Mouse (Mus musculus): Measurements from ENCODE around the gene Gm17622. TPM values are rescaled to one million over a fixed set of nuclear protein-coding genes. Genes with fewer than 3 reads are reported as not detected.

Gm17622 gene
- polyA plus RNA-seq, 1 experiment from 2014 or later = not detected

DNA sequence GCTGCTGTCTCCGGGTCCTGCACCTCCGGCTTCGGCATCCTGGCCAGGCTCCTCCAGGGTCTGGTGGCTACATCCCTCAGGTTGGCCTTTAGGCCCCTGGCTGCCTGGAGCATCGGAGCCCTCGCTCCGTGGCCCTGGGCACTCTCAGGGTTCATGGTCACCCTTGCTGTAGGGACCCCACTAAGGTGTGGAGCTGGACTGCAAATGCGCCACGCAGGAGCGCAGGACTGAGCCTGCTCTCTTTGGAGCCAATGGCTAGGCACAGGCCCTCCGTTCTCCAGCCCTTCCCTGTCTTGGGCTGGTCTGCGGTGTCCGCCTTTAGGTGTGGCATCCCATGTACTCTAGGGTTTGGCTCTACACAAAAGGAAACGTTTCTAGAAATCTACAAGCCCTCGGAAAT lies 19.6 kb upstream of the Gm17622 start, which contains the start of gene Ankdd1b:
Gene Ankdd1b (minus strand): TSS at position 242 of the 400 bp plus-strand sequence.
- no peak within 1 kb of the TSS for H3K4me3 ChIP-seq
- no peaks in the 10 kb centered on the region for H3K9me3 ChIP-seq
- DNase-seq (ENCODE audit: low spot score) = no peak
- no peaks in the 10 kb centered on the region for H3K36me3 ChIP-seq (replicated peaks)
- no peak within 1 kb of the TSS for H3K27ac ChIP-seq (replicated peaks)
- no peaks in the 10 kb centered on the region for H3K27me3 ChIP-seq (replicated peaks; ENCODE audit: low read depth, poor library complexity, severe bottlenecking)
- no peaks in the 10 kb centered on the region for H3K4me1 ChIP-seq
- 91% methylated on average over 14 of the region's 14 CpGs for WGBS

DNA sequence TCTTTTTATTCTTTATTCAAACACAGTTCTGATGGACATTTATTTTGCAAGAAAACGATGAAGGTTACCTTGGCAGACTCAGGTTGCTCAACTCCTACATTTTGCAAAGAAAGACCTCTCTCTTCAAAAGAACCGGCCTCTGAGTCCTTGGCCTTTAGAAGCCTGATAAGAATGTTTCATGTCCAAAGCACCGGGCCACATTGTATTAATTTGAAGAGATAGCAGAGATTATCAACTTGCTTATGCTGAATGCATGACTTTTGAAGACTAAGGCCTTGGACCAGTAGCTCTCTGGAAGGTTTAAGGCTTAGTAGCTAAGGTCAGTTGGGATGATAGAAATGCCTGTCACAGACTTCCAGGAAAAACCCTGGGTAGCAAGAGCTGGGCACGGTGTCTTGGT lies 13.3 kb upstream of the Gm17622 start:
- H3K9me3 ChIP-seq = no peaks in the 10 kb centered on the region
- 87% methylated on average over 4 of the region's 4 CpGs for WGBS
- H3K4me3 ChIP-seq = no peak overlapping the region
- no peak overlapping the region for H3K27ac ChIP-seq (replicated peaks)
- H3K27me3 ChIP-seq (replicated peaks; ENCODE audit: low read depth, poor library complexity, severe bottlenecking) = no peaks in the 10 kb centered on the region
- DNase-seq (ENCODE audit: low spot score) = no peak
- 0 out of 2 replicates have a peak, but pooled peaks cover 4% of the 10 kb centered on the region for H3K36me3 ChIP-seq (replicated peaks)
- H3K4me1 ChIP-seq = no peaks in the 10 kb centered on the region

DNA sequence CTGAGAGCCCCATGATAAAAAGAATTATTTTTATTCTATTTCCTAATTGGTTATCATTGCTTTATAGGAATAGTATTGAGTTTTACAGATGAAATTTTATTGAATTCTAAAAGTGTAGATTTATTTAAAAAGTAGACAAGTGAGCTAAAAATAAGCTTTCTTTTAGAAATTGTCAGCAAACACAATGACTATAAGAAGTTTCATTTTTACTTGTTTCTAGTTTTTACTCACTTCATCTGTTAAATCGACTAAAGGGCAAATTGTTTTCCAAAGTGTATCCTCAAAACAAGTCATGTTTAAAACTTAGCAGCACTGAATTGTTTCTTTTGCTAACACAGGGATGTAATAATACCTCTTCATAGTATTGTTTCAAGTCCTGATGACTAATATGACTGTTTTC lies 11.5 kb upstream of the Gm17622 start:
- H3K27ac ChIP-seq (replicated peaks) = no peak overlapping the region
- H3K9me3 ChIP-seq = no peaks in the 10 kb centered on the region
- no peak overlapping the region for H3K4me3 ChIP-seq
- no peaks in the 10 kb centered on the region for H3K27me3 ChIP-seq (replicated peaks; ENCODE audit: low read depth, poor library complexity, severe bottlenecking)
- H3K4me1 ChIP-seq = no peaks in the 10 kb centered on the region
- H3K36me3 ChIP-seq (replicated peaks) = peaks cover 13% of the 10 kb centered on the region
- DNase-seq (ENCODE audit: low spot score) = no peak
- WGBS = 88% methylated on average over 1 of the region's 1 CpGs

DNA sequence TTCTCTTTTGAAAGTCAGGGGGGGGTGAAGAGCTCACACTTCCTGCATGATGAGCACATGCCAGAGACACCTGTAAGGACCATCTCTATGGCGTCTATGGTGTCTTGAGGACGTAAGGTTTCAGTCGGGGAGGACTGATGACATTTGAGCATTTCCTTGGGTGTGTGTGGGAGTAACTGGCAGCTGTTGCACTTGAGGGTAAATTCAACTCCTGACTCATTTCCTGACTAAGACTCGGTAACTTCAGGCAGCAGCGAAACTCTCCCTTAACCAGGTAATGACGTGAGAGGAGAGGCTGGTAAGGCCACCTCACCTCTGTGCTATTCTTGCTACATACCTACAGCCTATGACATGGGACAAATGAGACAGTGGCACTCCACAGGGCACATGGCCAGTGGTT lies 3.3 kb upstream of the Gm17622 start:
- no peaks in the 10 kb centered on the region for H3K27me3 ChIP-seq (replicated peaks; ENCODE audit: low read depth, poor library complexity, severe bottlenecking)
- DNase-seq (ENCODE audit: low spot score) = no peak
- 92% methylated on average over 6 of the region's 6 CpGs for WGBS
- H3K4me3 ChIP-seq = no peak overlapping the region
- peaks cover 46% of the 10 kb centered on the region for H3K36me3 ChIP-seq (replicated peaks)
- no peaks in the 10 kb centered on the region for H3K4me1 ChIP-seq
- H3K9me3 ChIP-seq = no peaks in the 10 kb centered on the region; the same call in 1 of the 2 replicates
- no peak overlapping the region for H3K27ac ChIP-seq (replicated peaks)

GRCm38 (mm10) chr13:96487968-96488367 lies 2.6 kb upstream of the Gm17622 start:
- H3K4me3 ChIP-seq = no peak overlapping the region
- no peaks in the 10 kb centered on the region for H3K27me3 ChIP-seq (replicated peaks; ENCODE audit: low read depth, poor library complexity, severe bottlenecking)
- H3K9me3 ChIP-seq = no peaks in the 10 kb centered on the region; the same call in 1 of the 2 replicates
- H3K4me1 ChIP-seq = no peaks in the 10 kb centered on the region
- peaks cover 46% of the 10 kb centered on the region for H3K36me3 ChIP-seq (replicated peaks)
- WGBS = 92% methylated on average over 6 of the region's 6 CpGs
- H3K27ac ChIP-seq (replicated peaks) = no peak overlapping the region
- DNase-seq (ENCODE audit: low spot score) = no peak

DNA sequence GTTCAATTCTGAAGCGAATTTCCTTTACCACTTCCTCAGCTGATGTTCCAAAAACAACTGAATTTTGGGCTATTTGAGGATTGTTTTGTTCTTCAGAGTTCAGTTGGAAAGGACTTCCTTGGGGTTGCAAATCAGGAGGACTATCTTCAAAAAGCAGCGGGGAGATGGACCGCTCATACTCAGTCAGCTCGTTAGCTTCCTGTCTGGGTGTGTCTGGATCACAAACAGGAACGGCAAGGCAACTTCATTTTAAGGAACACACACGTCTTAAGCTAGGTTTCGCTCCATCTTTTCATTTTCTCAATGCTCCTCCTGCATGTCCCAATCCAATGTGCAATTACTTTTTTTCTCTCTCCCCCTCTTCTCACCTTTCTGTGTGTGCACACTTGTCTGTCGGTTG lies 6.1 kb downstream of the Gm17622 start:
- 84% methylated on average over 8 of the region's 8 CpGs for WGBS
- H3K27me3 ChIP-seq (replicated peaks; ENCODE audit: low read depth, poor library complexity, severe bottlenecking) = no peaks in the 10 kb centered on the region
- no peaks in the 10 kb centered on the region for H3K9me3 ChIP-seq

DNA sequence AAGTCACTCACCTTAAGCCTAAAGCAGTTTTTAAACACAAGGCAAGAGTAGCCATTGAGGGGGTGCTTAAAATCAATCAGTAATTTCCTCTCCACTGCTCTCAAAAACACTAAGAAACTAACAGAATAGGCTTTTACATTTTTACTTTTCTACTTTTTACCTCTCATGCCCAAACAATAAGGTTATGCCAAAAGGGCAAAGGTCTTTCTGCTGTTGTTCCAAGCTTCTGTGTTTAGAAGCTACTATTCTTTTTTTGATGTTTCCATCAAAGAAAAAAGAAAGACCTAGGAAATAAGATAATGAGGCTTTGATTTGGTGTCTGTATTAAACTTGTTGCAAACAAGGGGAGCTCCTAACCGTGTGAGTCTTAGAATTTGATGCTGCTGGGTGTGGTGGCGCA lies 9.4 kb downstream of the Gm17622 start:
- H3K9me3 ChIP-seq = no peaks in the 10 kb centered on the region
- DNase-seq (ENCODE audit: low spot score) = no peak
- no peak overlapping the region for H3K4me3 ChIP-seq
- no peaks in the 10 kb centered on the region for H3K27me3 ChIP-seq (replicated peaks; ENCODE audit: low read depth, poor library complexity, severe bottlenecking)
- H3K4me1 ChIP-seq = no peaks in the 10 kb centered on the region; the same call in 1 of the 2 replicates
- peaks cover 2% of the 10 kb centered on the region; the same call in 1 of the 2 replicates for H3K36me3 ChIP-seq (replicated peaks)
- WGBS = 86% methylated on average over 2 of the region's 2 CpGs
- H3K27ac ChIP-seq (replicated peaks) = no peak overlapping the region

More for the DNA sequence above, 6.1 kb downstream of the Gm17622 start:
- H3K36me3 ChIP-seq (replicated peaks) = peaks cover 3% of the 10 kb centered on the region; the same call in 1 of the 2 replicates
- no peak overlapping the region for H3K4me3 ChIP-seq
- no peak for DNase-seq (ENCODE audit: low spot score)
- no peaks in the 10 kb centered on the region; the same call in 1 of the 2 replicates for H3K4me1 ChIP-seq
- no peak overlapping the region for H3K27ac ChIP-seq (replicated peaks)

DNA sequence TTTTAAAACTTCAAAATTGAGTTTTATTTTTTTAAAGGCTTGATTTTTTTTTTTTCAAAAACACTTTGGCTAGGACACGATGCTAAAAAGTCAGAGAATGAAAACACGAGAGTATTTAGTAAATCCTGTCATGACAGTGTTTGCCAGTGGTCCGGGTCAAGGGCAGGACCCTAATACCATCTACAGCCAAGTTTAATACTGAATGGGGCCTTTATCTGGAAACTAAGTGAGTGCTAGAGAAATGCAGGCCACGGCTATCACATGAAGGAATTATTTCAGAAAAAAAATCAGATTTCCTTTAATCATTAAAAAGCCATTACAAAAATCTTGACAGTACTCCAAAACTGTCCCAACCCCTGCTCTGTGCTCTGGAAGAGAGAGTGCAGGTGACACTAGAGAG lies 15.1 kb downstream of the Gm17622 start:
- no peak for DNase-seq (ENCODE audit: low spot score)
- H3K9me3 ChIP-seq = no peaks in the 10 kb centered on the region
- H3K4me3 ChIP-seq = no peak overlapping the region
- no peaks in the 10 kb centered on the region for H3K27me3 ChIP-seq (replicated peaks; ENCODE audit: low read depth, poor library complexity, severe bottlenecking)
- H3K27ac ChIP-seq (replicated peaks) = no peak overlapping the region
- H3K36me3 ChIP-seq (replicated peaks) = peaks cover 5% of the 10 kb centered on the region; the same call in 1 of the 2 replicates
- no peaks in the 10 kb centered on the region for H3K4me1 ChIP-seq
- 87% methylated on average over 4 of the region's 4 CpGs for WGBS

- Histone ChIP-seq H3K27ac (replicated peaks) (no peak overlapping the region), H3K36me3 (replicated peaks) (0 out of 2 replicates have a peak, but pooled peaks cover 5% of the 10 kb centered on the region), H3K9me3 (no peaks in the 10 kb centered on the region), H3K4me1 (no peaks in the 10 kb centered on the region), H3K4me3 (no peak overlapping the region), H3K27me3 (replicated peaks; ENCODE audit: low read depth, poor library complexity, severe bottlenecking) (no peaks in the 10 kb centered on the region)
- DNase-seq (ENCODE audit: low spot score) = no peak
- 87% methylated on average over 6 of the region's 6 CpGs for WGBS
These were observed 15.8 kb downstream of the Gm17622 start for GRCm38 (mm10) chr13:96506313-96506712.

DNA sequence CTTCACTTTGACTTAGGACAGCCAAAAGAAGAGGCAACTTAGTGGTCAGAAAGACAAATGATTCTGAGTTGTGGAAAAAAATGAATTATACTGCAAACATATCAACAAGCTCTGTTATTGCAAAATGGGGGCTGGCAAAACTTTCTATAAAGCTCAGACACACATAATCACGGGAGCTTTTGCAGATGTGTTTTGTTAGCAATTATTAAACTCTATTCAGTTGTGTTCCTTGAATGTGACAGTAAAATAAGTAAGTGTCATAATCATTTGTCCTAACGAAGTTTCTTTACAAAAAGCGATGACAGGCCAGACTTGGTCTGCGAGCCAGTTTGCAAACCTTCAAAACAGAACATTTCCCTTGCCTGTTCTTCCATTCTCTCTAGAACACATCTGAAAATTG lies 17.0 kb downstream of the Gm17622 start:
- H3K27me3 ChIP-seq (replicated peaks; ENCODE audit: low read depth, poor library complexity, severe bottlenecking) = no peaks in the 10 kb centered on the region
- H3K27ac ChIP-seq (replicated peaks) = no peak overlapping the region
- H3K4me1 ChIP-seq = no peaks in the 10 kb centered on the region
- H3K4me3 ChIP-seq = no peak overlapping the region
- DNase-seq (ENCODE audit: low spot score) = no peak
- no peaks in the 10 kb centered on the region for H3K9me3 ChIP-seq
- WGBS = 93% methylated on average over 4 of the region's 4 CpGs
- H3K36me3 ChIP-seq (replicated peaks) = 0 out of 2 replicates have a peak, but pooled peaks cover 5% of the 10 kb centered on the region

- no peaks in the 10 kb centered on the region for H3K27me3 ChIP-seq (replicated peaks; ENCODE audit: low read depth, poor library complexity, severe bottlenecking)
- no peak overlapping the region for H3K27ac ChIP-seq (replicated peaks)
- no peaks in the 10 kb centered on the region for H3K4me1 ChIP-seq
- 90% methylated on average over 13 of the region's 13 CpGs for WGBS
- no peak overlapping the region for H3K4me3 ChIP-seq
- H3K9me3 ChIP-seq = no peaks in the 10 kb centered on the region
- 0 out of 2 replicates have a peak, but pooled peaks cover 6% of the 10 kb centered on the region for H3K36me3 ChIP-seq (replicated peaks)
- DNase-seq (ENCODE audit: low spot score) = no peak
These were observed 20.1 kb downstream of the Gm17622 start for GRCm38 (mm10) chr13:96510635-96511034.

DNA sequence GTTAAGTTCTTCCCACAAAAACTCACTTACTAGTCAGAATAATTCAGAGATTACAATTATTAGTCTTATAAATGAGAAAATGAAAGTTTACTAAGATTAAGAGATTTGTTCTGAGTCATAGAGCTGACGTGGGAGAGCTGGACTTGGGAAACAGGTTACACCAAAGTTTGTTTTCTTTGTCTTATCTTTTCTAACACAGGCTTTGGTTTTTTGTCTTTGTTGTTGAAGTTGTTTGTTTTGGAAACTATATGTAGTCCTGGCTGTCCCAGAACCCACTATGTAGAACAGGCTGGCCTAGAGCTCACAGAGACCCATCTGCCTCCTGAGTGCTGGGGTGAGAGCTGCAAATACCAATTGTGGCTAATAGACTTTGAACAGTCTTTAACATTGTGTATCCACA lies 20.7 kb downstream of the Gm17622 start:
- no peak overlapping the region for H3K27ac ChIP-seq (replicated peaks)
- H3K9me3 ChIP-seq = no peaks in the 10 kb centered on the region
- H3K36me3 ChIP-seq (replicated peaks) = peaks cover 8% of the 10 kb centered on the region
- H3K27me3 ChIP-seq (replicated peaks; ENCODE audit: low read depth, poor library complexity, severe bottlenecking) = no peaks in the 10 kb centered on the region
- 87% methylated on average over 1 of the region's 1 CpGs for WGBS
- H3K4me3 ChIP-seq = no peak overlapping the region
- H3K4me1 ChIP-seq = no peaks in the 10 kb centered on the region
- DNase-seq (ENCODE audit: low spot score) = no peak

DNA sequence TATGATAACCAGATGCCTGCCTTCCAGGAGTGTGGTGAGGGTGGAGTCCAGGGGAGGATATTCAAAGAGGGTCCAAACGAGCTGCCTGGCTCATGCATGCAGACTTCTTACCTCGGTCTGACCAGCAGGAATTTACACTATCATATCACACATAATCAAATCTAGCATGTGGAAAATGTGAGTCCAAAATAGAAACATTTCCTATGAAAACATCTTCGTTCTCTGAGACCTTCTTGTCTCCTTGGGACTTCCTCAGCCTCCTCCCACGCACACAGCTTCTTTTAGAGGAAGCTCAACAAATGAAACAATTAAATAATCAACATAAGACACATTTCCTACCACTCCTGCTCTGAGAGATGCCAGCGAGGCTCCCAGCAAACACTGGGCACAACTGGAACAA lies 21.4 kb downstream of the Gm17622 start:
- Histone ChIP-seq H3K4me1 (no peaks in the 10 kb centered on the region), H3K9me3 (no peaks in the 10 kb centered on the region), H3K4me3 (no peak overlapping the region), H3K27me3 (replicated peaks; ENCODE audit: low read depth, poor library complexity, severe bottlenecking) (no peaks in the 10 kb centered on the region), H3K27ac (replicated peaks) (no peak overlapping the region), H3K36me3 (replicated peaks) (peaks cover 10% of the 10 kb centered on the region)
- 76% methylated on average over 5 of the region's 5 CpGs for WGBS
- no peak for DNase-seq (ENCODE audit: low spot score)
